Mouse (Mus musculus): Measurements from ENCODE around the gene Izumo4.

- TF ChIP-seq CTCF (conservative IDR thresholded peaks at IDR 0.05; ENCODE audit: insufficient read depth, insufficient read length, low read depth, low read length) (no peak), POLR2A (IDR thresholded peaks at IDR 0.05; ENCODE audit: low read depth, low read length) (no peak)
Observed at GRCm38 (mm10) chr10:80700732-80701131, 1.3 kb upstream of the Izumo4 start.

Data from kidney, adult 2 months (tissue).